Mouse (Mus musculus): ENCODE data around the gene Tmed6.
A peak's percentile ranks its signal among the peaks of the same experiment; 100 is the strongest.
"Not testable (repeated sequence)": the region's sequence is repeated elsewhere in the genome, so short reads cannot be mapped to it uniquely, and the experiment has no call there.

Gene Tmed6

DNA sequence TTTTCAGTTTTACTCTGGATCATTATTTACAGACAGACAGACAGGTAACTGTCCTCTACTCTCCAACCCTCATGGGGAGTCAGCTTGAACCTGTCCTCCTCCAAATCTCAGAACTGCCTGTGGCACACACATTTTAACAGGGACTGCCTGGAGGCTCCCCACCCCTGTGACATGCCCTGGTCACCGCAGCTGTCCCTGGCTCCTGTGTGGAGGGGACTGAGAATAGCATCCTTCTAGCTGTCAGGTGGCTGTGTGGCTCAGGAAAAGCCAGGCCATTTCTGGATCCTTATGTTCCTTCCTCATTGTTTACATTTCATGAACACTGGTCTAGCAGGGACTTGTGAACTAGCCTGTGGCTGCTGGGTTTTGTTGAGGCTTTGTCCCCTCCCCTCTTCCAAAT lies 8.7 kb upstream of the Tmed6 start:
- no peak for DNase-seq (ENCODE audit: low read depth, low spot score)

DNA sequence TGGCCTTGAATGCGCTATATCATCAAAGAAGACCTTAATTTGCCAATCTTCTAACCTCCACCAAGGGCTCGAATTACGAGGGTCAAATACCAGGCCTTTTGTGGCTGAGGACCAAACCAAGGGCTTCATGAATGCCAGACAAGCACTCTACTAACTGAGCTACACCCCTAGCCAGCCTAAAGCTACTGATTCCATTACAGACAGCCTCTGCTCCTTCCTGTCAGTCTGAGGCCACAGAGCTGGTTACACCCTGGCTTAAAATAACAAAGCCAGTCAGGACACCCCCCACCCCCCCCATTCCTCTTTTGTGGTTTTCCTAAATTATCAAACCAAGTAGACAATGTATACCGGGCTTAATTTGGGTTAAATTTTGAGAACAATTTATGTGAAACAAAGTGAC lies 8.3 kb upstream of the Tmed6 start:
- peak; percentile 35 for DNase-seq (ENCODE audit: low read depth, low spot score)

DNA sequence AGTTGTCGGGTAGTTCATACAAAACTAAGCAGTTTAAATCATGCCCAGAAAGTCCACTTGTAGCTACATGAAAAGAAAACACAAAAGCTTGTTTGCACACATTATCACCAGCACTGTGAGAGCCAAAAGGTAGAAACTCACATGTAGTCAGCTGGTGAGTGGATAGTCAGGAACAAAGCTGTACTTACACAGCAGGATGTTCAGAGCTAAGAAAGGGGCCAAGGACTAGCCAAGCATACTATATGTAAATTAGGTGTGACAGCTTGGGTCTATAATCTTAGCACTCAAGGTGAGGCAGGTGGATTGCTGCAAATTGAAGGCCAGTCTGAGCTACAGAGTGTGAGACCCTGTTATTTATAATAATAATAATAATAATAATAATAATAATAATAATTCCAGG lies 2.8 kb downstream of the Tmed6 start:
- no peak for DNase-seq (ENCODE audit: low read depth, low spot score)

GRCm38 (mm10) chr8:107056973-107057369 lies 8.5 kb downstream of the Tmed6 start:
- no peak for DNase-seq (ENCODE audit: low read depth, low spot score)

DNA sequence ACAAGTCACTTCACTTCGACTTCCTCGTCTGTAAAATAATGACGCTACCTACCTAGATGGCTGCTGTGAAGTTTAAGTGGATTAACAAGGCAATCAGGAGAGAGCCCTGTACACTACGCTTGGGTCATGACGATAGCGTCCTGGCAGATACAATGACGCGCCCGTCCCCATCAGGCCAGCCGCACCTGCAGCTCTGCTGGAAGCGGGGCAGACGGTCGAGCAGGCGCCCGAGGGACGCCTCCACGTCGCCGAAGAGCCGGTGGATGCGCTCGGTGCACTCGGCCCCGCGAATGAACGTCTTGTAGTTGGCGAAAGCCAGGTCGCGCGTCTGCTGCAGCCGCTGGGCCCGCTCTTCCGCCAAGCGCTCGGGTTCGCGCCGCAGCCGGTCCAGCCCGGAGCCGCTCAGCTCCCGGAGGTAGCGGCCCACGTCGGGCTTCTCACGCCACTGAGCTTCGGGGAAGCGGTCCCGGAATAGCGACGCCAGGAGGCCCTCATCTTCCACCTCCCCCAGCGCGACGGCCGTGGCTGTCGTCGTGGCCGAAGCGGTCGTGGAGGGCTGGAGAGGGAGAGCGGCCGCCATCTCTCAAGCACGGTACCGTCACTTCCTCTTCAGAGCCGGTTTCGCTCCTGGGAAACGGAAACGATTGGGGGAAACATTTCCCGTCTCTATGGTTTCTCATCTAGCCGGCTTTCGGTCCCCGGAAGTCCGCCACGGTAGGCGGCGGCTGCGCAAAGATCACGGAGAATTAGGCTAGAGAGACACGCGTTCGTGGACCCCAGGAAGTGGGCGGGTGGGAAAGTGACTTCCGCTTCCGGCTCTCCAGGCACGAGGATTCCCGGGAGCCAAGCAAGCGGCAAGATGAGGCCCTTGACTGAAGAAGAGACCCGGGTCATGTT lies 9.1 kb downstream of the Tmed6 start, which contains the start of the genes Cog8 and Nip7:
Gene Cog8 (minus strand): TSS at position 614 of the 897 bp plus-strand sequence.
Gene Nip7 (plus strand): TSS at position 802 of the 897 bp plus-strand sequence.
- peak; percentile 98 for DNase-seq (ENCODE audit: low read depth, low spot score)

DNA sequence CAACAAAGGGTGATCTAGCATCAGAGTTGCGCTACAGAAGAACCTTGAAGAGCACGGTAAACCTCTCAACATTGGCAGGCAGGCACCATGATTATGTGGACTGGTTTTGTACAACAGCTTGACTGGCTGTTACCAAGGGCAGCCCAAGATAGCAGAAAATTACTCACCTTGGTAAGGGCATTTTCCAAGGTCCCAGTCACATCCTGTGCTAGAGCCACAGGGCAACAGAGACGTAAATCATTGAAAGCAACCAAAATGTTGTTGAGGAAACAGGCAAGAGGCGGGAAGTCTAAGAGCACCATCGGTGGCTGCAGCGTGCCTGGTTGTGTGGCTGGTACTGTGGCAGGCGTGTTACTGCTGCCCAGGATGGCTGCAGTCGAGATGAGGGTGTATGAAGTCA lies 13.4 kb downstream of the Tmed6 start:
- DNase-seq (ENCODE audit: low read depth, low spot score) = no peak

GRCm38 (mm10) chr8:107049480-107049879 lies 16.0 kb downstream of the Tmed6 start:
- no peak for DNase-seq (ENCODE audit: low read depth, low spot score)

GRCm38 (mm10) chr8:107048061-107048941 lies 17.1 kb downstream of the Tmed6 start, which contains the start of gene Pdf:
TSS of gene Pdf (minus strand) at chr8:107048614.
- peak; percentile 67 for DNase-seq (ENCODE audit: low read depth, low spot score)

GRCm38 (mm10) chr8:107046976-107047375 lies 18.5 kb downstream of the Tmed6 start:
- DNase-seq (ENCODE audit: low read depth, low spot score) = peak; percentile 31

- DNase-seq (ENCODE audit: low read depth, low spot score) = no peak
Measured at GRCm38 (mm10) chr8:107045478-107045877, 20.0 kb downstream of the Tmed6 start.

DNA sequence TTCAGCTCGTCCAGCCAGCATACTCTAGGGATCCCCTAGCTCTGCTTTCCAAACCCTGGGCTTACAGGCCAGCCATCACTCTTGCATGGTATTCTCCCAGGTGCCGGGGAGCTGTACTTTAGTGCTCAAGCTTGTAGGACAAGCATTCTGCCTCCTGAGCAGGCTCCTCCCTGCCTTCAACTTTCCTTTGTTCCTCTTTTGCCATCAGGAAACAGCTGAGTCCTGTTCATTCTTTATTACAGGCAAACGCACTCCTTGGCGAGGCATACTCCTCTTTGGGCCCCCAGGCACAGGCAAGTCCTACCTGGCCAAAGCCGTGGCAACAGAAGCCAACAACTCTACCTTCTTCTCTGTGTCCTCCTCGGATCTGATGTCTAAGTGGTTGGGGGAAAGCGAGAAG lies 24.8 kb downstream of the Tmed6 start:
- no peak for DNase-seq (ENCODE audit: low read depth, low spot score)

DNA sequence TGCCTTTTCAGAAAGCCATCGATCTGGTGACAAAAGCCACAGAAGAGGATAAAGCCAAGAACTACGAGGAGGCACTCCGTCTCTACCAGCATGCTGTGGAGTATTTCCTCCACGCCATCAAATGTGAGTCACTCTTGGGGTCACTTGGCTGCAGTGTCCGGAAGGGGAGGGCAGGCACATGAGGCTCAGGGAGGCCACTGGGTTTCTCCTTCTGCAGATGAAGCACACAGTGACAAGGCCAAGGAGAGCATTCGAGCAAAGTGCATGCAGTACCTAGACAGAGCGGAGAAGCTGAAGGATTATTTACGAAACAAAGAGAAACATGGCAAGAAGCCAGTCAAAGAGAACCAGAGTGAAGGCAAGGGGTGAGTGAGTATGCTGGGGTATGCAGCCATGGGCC lies 28.8 kb downstream of the Tmed6 start:
- no peak for DNase-seq (ENCODE audit: low read depth, low spot score)

DNA sequence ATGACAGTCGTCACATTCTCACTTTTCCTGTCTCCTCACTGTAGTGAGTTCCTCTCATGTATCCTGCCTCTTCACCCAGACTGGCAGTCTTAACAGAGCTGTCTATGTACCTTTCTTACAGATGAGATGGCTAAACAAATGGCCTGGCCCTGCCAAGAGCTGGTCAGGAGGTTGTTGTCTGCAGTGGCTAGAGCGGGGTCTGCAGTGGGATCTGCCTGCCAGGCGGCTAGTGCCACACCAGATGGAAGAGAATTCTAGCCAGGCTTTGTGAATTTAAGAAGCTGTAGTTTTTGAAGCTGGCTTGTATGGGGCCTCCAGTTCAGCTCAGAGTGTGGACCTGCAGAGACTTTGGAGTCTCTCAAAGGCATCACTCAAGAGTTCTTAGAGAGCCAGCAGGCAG lies 29.8 kb downstream of the Tmed6 start:
- DNase-seq (ENCODE audit: low read depth, low spot score) = no peak

DNA sequence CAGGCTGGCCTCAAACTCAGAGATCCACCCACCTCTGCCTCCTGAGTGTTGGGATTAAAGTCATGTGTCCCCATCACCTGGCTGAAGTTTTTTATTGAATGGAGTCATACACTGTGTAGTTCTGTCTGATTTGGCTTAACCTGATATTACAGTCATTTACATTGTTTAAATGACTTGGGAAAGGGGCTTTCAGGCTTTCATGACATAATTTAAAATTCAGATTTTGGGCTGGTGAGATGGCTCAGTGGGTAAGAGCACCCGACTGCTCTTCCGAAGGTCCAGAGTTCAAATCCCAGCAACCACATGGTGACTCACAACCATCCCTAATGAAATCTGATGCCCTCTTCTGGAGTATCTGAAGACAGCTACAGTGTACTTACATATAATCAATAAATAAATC lies 31.8 kb downstream of the Tmed6 start:
- DNase-seq (ENCODE audit: low read depth, low spot score) = not testable (repeated sequence)

DNA sequence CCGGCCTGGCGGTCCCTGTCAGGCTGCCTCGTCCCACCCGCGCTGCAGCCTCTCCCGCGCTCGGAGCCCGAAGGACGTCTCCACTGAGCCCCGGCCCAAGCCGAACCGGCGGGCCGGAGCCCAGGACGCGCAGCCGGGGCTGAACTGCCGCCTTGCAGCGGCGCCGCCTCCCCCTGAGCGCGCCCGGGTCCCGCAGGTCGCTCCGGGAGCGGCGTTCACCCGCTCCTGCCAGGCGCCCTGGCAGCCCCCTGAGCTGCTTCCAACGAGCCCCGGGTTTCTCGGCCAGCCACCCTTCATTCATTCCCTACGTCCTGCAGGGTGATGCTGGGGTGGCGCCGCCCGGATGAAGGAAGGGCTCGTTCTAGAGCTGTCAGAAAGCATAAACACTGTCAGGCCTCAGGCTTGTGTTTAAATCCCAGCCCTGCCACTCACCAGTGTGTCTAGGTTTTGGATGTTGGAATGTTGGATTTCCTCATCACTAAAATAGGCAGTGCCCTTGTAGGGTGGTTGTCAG lies 33.8 kb downstream of the Tmed6 start:
- DNase-seq (ENCODE audit: low read depth, low spot score) = peak; percentile 46

DNA sequence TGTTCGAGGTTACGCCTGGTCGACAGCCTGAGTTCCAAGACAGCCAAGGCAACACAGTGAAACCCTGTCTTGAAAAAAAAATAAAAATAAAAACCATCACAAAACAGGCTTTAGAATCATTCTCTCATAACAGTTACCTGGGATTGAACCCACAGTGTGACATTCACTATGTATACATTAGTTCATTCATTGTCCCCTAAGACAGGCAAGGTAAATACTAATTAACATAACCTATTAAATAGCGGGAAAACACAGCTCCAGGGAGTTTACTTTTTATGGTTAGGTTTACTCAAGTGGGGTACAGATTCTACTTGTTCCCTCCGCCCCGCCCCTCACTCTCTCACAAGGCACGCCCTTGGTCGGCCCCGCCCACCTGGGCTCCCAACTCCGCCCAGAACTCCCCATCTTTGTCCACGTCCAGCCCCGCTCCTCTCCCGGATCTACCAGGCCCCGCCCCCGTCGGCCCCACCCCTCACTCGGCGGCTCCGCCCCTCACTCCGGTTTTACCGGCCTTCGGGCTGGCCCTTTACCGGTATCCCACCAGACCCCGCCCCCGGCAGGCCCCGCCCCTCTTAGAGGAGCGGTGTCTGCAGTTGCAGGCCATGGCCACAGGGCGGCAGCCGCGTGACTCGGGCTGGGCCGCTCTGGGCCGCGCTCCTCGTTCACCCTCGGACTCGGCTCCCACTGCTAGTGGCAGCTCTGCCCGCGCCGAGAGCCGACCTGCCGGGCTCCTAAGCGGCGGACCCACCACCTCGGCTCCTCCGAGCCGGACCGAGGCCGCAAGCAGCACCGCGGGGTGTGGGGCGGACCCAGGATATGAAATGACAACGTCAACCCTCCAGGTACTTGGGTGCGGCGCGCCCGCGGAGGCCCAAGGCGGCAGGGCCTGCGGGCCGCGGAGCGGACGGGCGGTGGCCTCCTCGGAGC lies 34.5 kb downstream of the Tmed6 start, which contains the start of gene Vps4a:
Gene Vps4a (plus strand): TSS at position 573 of the 927 bp plus-strand sequence.
- DNase-seq (ENCODE audit: low read depth, low spot score) = peak; percentile 91

- DNase-seq (ENCODE audit: low read depth, low spot score) = no peak
Measured at GRCm38 (mm10) chr8:107030058-107030457, 35.4 kb downstream of the Tmed6 start.

GRCm38 (mm10) chr8:107029310-107029709 lies 36.1 kb downstream of the Tmed6 start:
- peak; percentile 80 for DNase-seq (ENCODE audit: low read depth, low spot score)

DNA sequence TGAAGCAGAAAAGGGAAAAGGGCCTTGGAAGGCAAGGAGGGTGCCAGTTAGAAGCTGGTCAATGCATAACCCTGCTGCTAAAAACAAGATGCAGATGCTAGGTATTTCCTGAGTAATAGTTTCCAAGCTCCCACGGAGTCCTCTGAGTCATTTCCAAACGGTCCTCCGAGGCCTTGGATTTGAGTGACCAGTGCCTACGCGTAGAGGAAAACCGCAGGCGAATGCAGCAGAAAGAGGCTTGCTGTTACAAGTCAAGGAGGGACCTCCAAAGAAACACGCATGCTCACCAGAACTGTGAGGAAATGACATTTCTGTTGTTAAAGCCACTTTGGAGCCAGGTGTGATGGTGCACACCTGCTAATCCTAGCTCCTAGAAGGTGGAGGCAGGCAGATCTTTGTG lies 42.0 kb downstream of the Tmed6 start:
- DNase-seq (ENCODE audit: low read depth, low spot score) = peak; percentile 52

DNA sequence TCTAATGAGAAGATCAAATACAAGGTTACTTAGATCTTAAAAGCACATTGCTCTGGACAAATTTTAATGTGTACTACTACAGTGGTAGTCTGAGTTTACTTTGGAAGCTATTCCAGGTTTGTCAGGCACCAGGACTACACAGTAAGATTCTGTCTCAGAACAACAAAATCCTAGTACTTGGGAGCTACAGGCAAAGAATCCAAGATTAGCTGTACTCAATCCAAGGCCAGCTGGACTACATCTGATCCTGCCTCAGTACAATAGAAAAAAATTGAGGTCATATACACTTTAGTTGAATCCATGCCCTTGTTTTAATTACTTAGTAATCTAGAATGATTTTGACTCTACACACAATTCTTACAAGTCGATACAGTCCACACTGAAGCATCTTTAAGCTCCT lies 50.5 kb downstream of the Tmed6 start:
- DNase-seq (ENCODE audit: low read depth, low spot score) = no peak

DNA sequence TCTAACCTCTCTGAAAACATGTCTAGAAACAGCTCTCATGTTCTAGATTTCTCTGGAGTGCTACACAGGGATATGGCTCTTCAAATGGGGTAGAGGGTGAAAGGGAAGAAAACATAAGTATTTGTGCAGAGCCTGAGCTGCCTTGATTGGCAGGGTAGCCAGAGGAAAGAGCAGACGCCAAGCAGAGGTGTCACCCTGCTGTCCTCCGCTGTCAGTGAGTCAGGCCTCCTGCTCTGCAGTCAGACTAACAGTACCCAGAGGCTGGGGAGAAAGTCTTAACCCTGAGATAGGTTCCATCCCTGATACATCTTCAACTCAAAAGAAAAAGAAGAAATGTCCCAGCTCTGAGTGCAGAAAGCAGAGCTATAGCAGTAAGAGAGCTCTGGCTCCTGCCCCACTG lies 52.8 kb downstream of the Tmed6 start:
- no peak for DNase-seq (ENCODE audit: low read depth, low spot score)

Data from 3T3-L1 (cell line).